Mouse (Mus musculus) forebrain, embryonic 14.5 days (tissue): ENCODE data around the gene Myh10. TPM values are rescaled to one million over a fixed set of nuclear protein-coding genes. Genes with fewer than 3 reads are reported as not detected.

Experiments
- ATAC-seq: fragments of 200-750 bp; cut with Nextera tagmentation; 2 replicates; pipeline ENCODE4 v1.8.0; 2017; ENCODE audit warnings: mild to moderate bottlenecking, moderate library complexity
- DNase-seq: peaks from one replicate; pipeline ENCODE4 v3.0.0-alpha.2; 2015; ENCODE audit warnings: low spot score
- H3K27ac ChIP-seq: fragments of 300-500 bp; sonication (generic); 2 replicates; pipeline ENCODE4 v1.5.1; 2014; ENCODE audit warnings: low read depth, mild to moderate bottlenecking, control low read depth, low read length, moderate library complexity
- H3K27me3 ChIP-seq: fragments of 300-500 bp; sonication (generic); replicated peaks from 2 replicates; pipeline ENCODE4 v1.6.1; 2014; ENCODE audit warnings: low read length, control low read depth, mixed read lengths; ENCODE audit not compliant: control insufficient read depth, insufficient read depth
- H3K36me3 ChIP-seq: fragments of 300-500 bp; sonication (generic); 2 replicates; pipeline ENCODE4 v1.6.1; 2014; ENCODE audit warnings: low read length, control low read depth; ENCODE audit not compliant: control insufficient read depth, insufficient read depth
- H3K4me1 ChIP-seq: fragments of 300-500 bp; sonication (generic); 2 replicates; pipeline ENCODE4 v1.6.1; 2014; ENCODE audit warnings: antibody characterized with exemption, low read length, control low read depth; ENCODE audit not compliant: control insufficient read depth, insufficient read depth
- H3K4me2 ChIP-seq: fragments of 300-500 bp; sonication (generic); 2 replicates; pipeline ENCODE4 v1.6.1; 2014; ENCODE audit warnings: mild to moderate bottlenecking, control low read depth, low read length
- H3K4me3 ChIP-seq: fragments of 300-500 bp; sonication (generic); 2 replicates; pipeline ENCODE4 v1.5.1; 2014; ENCODE audit warnings: low read depth, low read length, control low read depth
- H3K9ac ChIP-seq: fragments of 300-500 bp; sonication (generic); 2 replicates; pipeline ENCODE4 v1.6.1; 2014; ENCODE audit warnings: mild to moderate bottlenecking, low read length, control low read depth, moderate library complexity
- H3K9me3 ChIP-seq: fragments of 300-500 bp; sonication (generic); replicated peaks from 2 replicates; pipeline ENCODE4 v1.6.1; 2016; ENCODE audit warnings: low read length, control low read depth, mixed read lengths; ENCODE audit not compliant: control insufficient read depth
- WGBS: fragments of 180-500 bp; shearing (Covaris S2); extraction: QIAGEN DNeasy Blood & Tissue Kit; methylation state at CpG from one replicate; pipeline ENCODE4 v1.1.7; 2014; 5-methylcytosine and 5-hydroxymethylcytosine counted together
- polyA plus RNA-seq: library from polyadenylated mRNA; unstranded; fragments of >200 nt; fragmentation: Nextera tagmentation; extraction: Ambion mirVana; gene quantifications from 2 replicates; pipeline ENCODE4 v1.2.1, GENCODE M21; 2014

Myh10 gene
- polyA plus RNA-seq, 1 experiment from 2014 or later, result 88.8 TPM

GRCm38 (mm10) chr11:68706524-68707429, 15.4 kb downstream of the Myh10 start:
- H3K27me3 ChIP-seq, result no peaks in the 10 kb centered on the region
- 73% methylated on average over 9 of the region's 9 CpGs for WGBS
- H3K4me3 ChIP-seq, result no peak overlapping the region
- peaks cover 35% of the 10 kb centered on the region for H3K36me3 ChIP-seq
- DNase-seq (no peak), ATAC-seq (no peak)
- H3K9ac ChIP-seq, result no peak overlapping the region
- H3K4me1 ChIP-seq, result no peaks in the 10 kb centered on the region
- no peak overlapping the region for H3K4me2 ChIP-seq
- no peaks in the 10 kb centered on the region for H3K9me3 ChIP-seq
- H3K27ac ChIP-seq, result no peak overlapping the region

- no peaks in the 10 kb centered on the region for H3K27me3 ChIP-seq
- H3K9ac ChIP-seq, result no peak overlapping the region
- no peak overlapping the region for H3K4me2 ChIP-seq
- H3K9me3 ChIP-seq, result no peaks in the 10 kb centered on the region
- no peak overlapping the region for H3K4me3 ChIP-seq
- WGBS, result 92% methylated on average over 5 of the region's 5 CpGs
- no peak for DNase-seq
- ATAC-seq, result no peak
- no peaks in the 10 kb centered on the region for H3K4me1 ChIP-seq
- no peak overlapping the region for H3K27ac ChIP-seq
- H3K36me3 ChIP-seq, result peaks cover 22% of the 10 kb centered on the region
Observed at GRCm38 (mm10) chr11:68707881-68708582, 16.7 kb downstream of the Myh10 start.

- Histone ChIP-seq H3K36me3 (peaks cover 14% of the 10 kb centered on the region; the same call in 1 of the 2 replicates), H3K4me2 (no peak overlapping the region), H3K4me3 (no peak overlapping the region), H3K27ac (no peak overlapping the region), H3K9me3 (no peaks in the 10 kb centered on the region), H3K9ac (no peak overlapping the region), H3K4me1 (peaks cover 3% of the 10 kb centered on the region; the same call in 1 of the 2 replicates), H3K27me3 (no peaks in the 10 kb centered on the region)
- ATAC-seq, result no peak
- 92% methylated on average over 4 of the region's 4 CpGs for WGBS
- no peak for DNase-seq
Observed at GRCm38 (mm10) chr11:68716167-68716566, 24.8 kb downstream of the Myh10 start.

GRCm38 (mm10) chr11:68717171-68717840, 25.9 kb downstream of the Myh10 start:
- 67% methylated on average over 16 of the region's 16 CpGs for WGBS
- H3K4me2 ChIP-seq, result no peak overlapping the region
- no peaks in the 10 kb centered on the region for H3K9me3 ChIP-seq
- H3K36me3 ChIP-seq, result peaks cover 25% of the 10 kb centered on the region
- no peak overlapping the region for H3K9ac ChIP-seq
- peak; percentile 32 for DNase-seq
- H3K27me3 ChIP-seq, result no peaks in the 10 kb centered on the region
- H3K4me3 ChIP-seq, result no peak overlapping the region
- H3K4me1 ChIP-seq, result peaks cover 3% of the 10 kb centered on the region; the same call in 1 of the 2 replicates
- H3K27ac ChIP-seq, result peak overlapping the region; percentile 48
- ATAC-seq, result no peak

GRCm38 (mm10) chr11:68719096-68719648, 27.8 kb downstream of the Myh10 start:
- WGBS, result 84% methylated on average over 4 of the region's 4 CpGs
- Histone ChIP-seq H3K4me2 (no peak overlapping the region), H3K4me1 (peaks cover 3% of the 10 kb centered on the region; the same call in 1 of the 2 replicates), H3K27ac (no peak overlapping the region), H3K9ac (no peak overlapping the region), H3K36me3 (peaks cover 36% of the 10 kb centered on the region), H3K4me3 (no peak overlapping the region), H3K27me3 (no peaks in the 10 kb centered on the region), H3K9me3 (no peaks in the 10 kb centered on the region)
- ATAC-seq (no peak), DNase-seq (peak; percentile 39)

GRCm38 (mm10) chr11:68719774-68720173, 28.4 kb downstream of the Myh10 start:
- no peak overlapping the region for H3K4me2 ChIP-seq
- peaks cover 3% of the 10 kb centered on the region; the same call in 1 of the 2 replicates for H3K4me1 ChIP-seq
- no peak overlapping the region for H3K4me3 ChIP-seq
- H3K27ac ChIP-seq, result no peak overlapping the region
- ATAC-seq (no peak), DNase-seq (no peak)
- H3K36me3 ChIP-seq, result peaks cover 30% of the 10 kb centered on the region
- H3K27me3 ChIP-seq, result no peaks in the 10 kb centered on the region
- no peaks in the 10 kb centered on the region for H3K9me3 ChIP-seq
- no peak overlapping the region for H3K9ac ChIP-seq
- WGBS, result 89% methylated on average over 5 of the region's 5 CpGs

- no peak for DNase-seq
Observed at GRCm38 (mm10) chr11:68724117-68724516, 32.8 kb downstream of the Myh10 start.

GRCm38 (mm10) chr11:68728693-68729092, 37.3 kb downstream of the Myh10 start:
- WGBS, result 89% methylated on average over 3 of the region's 3 CpGs
- ATAC-seq, result no peak

More at GRCm38 (mm10) chr11:68724117-68724516, 32.8 kb downstream of the Myh10 start:
- Histone ChIP-seq H3K4me2 (no peak overlapping the region), H3K36me3 (peaks cover 50% of the 10 kb centered on the region), H3K27me3 (no peaks in the 10 kb centered on the region), H3K4me1 (0 out of 2 replicates have a peak, but pooled peaks cover 1% of the 10 kb centered on the region), H3K4me3 (no peak overlapping the region), H3K9me3 (no peaks in the 10 kb centered on the region), H3K27ac (no peak overlapping the region), H3K9ac (no peak overlapping the region)
- no peak for ATAC-seq

More at GRCm38 (mm10) chr11:68728693-68729092, 37.3 kb downstream of the Myh10 start:
- DNase-seq, result no peak
- no peaks in the 10 kb centered on the region for H3K27me3 ChIP-seq
- H3K9ac ChIP-seq, result no peak overlapping the region
- H3K4me2 ChIP-seq, result no peak overlapping the region
- no peaks in the 10 kb centered on the region for H3K9me3 ChIP-seq
- H3K4me3 ChIP-seq, result no peak overlapping the region
- no peaks in the 10 kb centered on the region for H3K4me1 ChIP-seq
- peaks cover 26% of the 10 kb centered on the region for H3K36me3 ChIP-seq
- no peak overlapping the region for H3K27ac ChIP-seq
